Mouse (Mus musculus) CH12.LX (cell line): ENCODE results near the gene Rbms2. TPM values are rescaled to one million over a fixed set of nuclear protein-coding genes. Genes with fewer than 3 reads are reported as not detected.

Experiments used
- DNase-seq: peaks from one replicate; pipeline ENCODE4 v3.0.0-alpha.2; 2013; ENCODE audit errors: extremely low read depth
- H3K27ac ChIP-seq: 2 replicates; pipeline ENCODE4 v1.5.1; 2012; ENCODE audit warnings: low read depth, mild to moderate bottlenecking, control low read depth, moderate library complexity; ENCODE audit not compliant: insufficient read depth
- H3K27me3 ChIP-seq: replicated peaks from 2 replicates; pipeline ENCODE3; 2012; ENCODE audit warnings: inconsistent platforms
- H3K36me3 ChIP-seq, 2 experiments: replicated peaks in 1 of 2; 2 replicates each; pipeline versions ENCODE3 to v1.6.1; 2012; ENCODE audit warnings: inconsistent platforms in 1 of 2, low read length in 1 of 2, mild to moderate bottlenecking in 1 of 2, mixed read lengths in 1 of 2, moderate library complexity in 1 of 2; ENCODE audit not compliant: control insufficient read depth in 1 of 2, insufficient read depth in 1 of 2
- H3K4me1 ChIP-seq, 2 experiments: 2 replicates each; pipeline ENCODE4 v1.6.1; 2012; ENCODE audit warnings: inconsistent platforms in 1 of 2, moderate library complexity in 1 of 2; ENCODE audit not compliant: insufficient read depth in 2 of 2, control insufficient read depth in 1 of 2
- H3K4me2 ChIP-seq: 2 replicates; pipeline ENCODE4 v1.6.1; 2012; ENCODE audit warnings: low read depth, mild to moderate bottlenecking, control low read depth; ENCODE audit not compliant: poor library complexity, insufficient read depth, severe bottlenecking
- H3K4me3 ChIP-seq, 3 experiments: fragments of 150-350 bp in 1 of 3; sonication (generic) in 1 of 3; replicated peaks in 1 of 3; 2 replicates each; pipeline versions ENCODE3 to v1.5.1; 2011 to 2012; ENCODE audit warnings: low read depth in 2 of 3, low read length in 2 of 3, mild to moderate bottlenecking in 2 of 3, moderate library complexity in 2 of 3, control low read depth in 1 of 3, improper control_type of control experiment in 1 of 3, inconsistent platforms in 1 of 3, mixed read lengths in 1 of 3; ENCODE audit not compliant: poor library complexity in 1 of 3
- H3K79me2 ChIP-seq: replicated peaks from 2 replicates; pipeline ENCODE4 v1.6.1; 2012; ENCODE audit warnings: mild to moderate bottlenecking, moderate library complexity; ENCODE audit not compliant: control insufficient read depth, poor library complexity, insufficient read depth, severe bottlenecking; ENCODE audit errors: extremely low read depth
- H3K9ac ChIP-seq: 2 replicates; pipeline ENCODE4 v1.6.1; 2012; ENCODE audit warnings: low read depth, mild to moderate bottlenecking, control low read depth, moderate library complexity; ENCODE audit not compliant: insufficient read depth
- H3K9me3 ChIP-seq: replicated peaks from 2 replicates; pipeline ENCODE3; 2012; ENCODE audit warnings: low read length, inconsistent platforms, mixed read lengths
- BHLHE40 ChIP-seq: IDR thresholded peaks from 2 replicates; pipeline ENCODE4 v1.6.1; 2011; ENCODE audit warnings: mild to moderate bottlenecking, low read depth, low read length, improper control_type of control experiment
- CHD1 ChIP-seq: IDR thresholded peaks from 2 replicates; pipeline ENCODE4 v1.6.1; 2012; ENCODE audit warnings: low read depth, low read length, improper control_type of control experiment, inconsistent platforms
- CHD2 ChIP-seq: IDR thresholded peaks from 2 replicates; pipeline ENCODE4 v1.6.1; 2011; ENCODE audit warnings: low read length, improper control_type of control experiment
- CTCF ChIP-seq, 2 experiments: IDR thresholded peaks in 1 of 2; conservative IDR thresholded peaks in 1 of 2; 2 replicates each; pipeline ENCODE4 v1.5.1; 2011 to 2012; ENCODE audit warnings: low read depth in 2 of 2, low read length in 2 of 2, improper control_type of control experiment in 1 of 2, inconsistent platforms in 1 of 2, mild to moderate bottlenecking in 1 of 2, moderate library complexity in 1 of 2
- GABPA ChIP-seq: IDR thresholded peaks from 2 replicates; pipeline ENCODE4 v1.6.1; 2012; ENCODE audit warnings: low read depth, low read length, improper control_type of control experiment, inconsistent platforms; ENCODE audit not compliant: insufficient replicate concordance
- HCFC1 ChIP-seq: IDR thresholded peaks from 2 replicates; pipeline ENCODE4 v1.6.1; 2012; ENCODE audit warnings: low read depth, mild to moderate bottlenecking, inconsistent platforms, low read length, improper control_type of control experiment
- IRF4 ChIP-seq: IDR thresholded peaks from 2 replicates; pipeline ENCODE4 v1.6.1; 2014; ENCODE audit warnings: low read depth, mild to moderate bottlenecking, inconsistent platforms, low read length, improper control_type of control experiment
- JUND ChIP-seq: conservative IDR thresholded peaks from 2 replicates; pipeline ENCODE4 v1.6.1; 2011; ENCODE audit warnings: low read depth, low read length, improper control_type of control experiment
- MAX ChIP-seq: IDR thresholded peaks from 2 replicates; pipeline ENCODE4 v1.6.1; 2011; ENCODE audit warnings: low read length, improper control_type of control experiment
- MAZ ChIP-seq: IDR thresholded peaks from 2 replicates; pipeline ENCODE4 v1.6.1; 2012; ENCODE audit warnings: low read depth, mild to moderate bottlenecking, inconsistent platforms, low read length, improper control_type of control experiment, moderate library complexity
- MEF2A ChIP-seq: IDR thresholded peaks from 2 replicates; pipeline ENCODE4 v1.6.1; 2014; ENCODE audit warnings: low read depth, mild to moderate bottlenecking, inconsistent platforms, low read length, improper control_type of control experiment, borderline replicate concordance
- MXI1 ChIP-seq: IDR thresholded peaks from 2 replicates; pipeline ENCODE4 v1.6.1; 2011; ENCODE audit warnings: mild to moderate bottlenecking, low read depth, low read length, improper control_type of control experiment
- MYC ChIP-seq: IDR thresholded peaks from 2 replicates; pipeline ENCODE4 v1.6.1; 2011; ENCODE audit warnings: low read depth, mild to moderate bottlenecking, improper control_type of control experiment, low read length
- NELFE ChIP-seq: IDR thresholded peaks from 2 replicates; pipeline ENCODE4 v1.6.1; 2011; ENCODE audit warnings: low read depth, low read length, improper control_type of control experiment
- POLR2A ChIP-seq: IDR thresholded peaks from 2 replicates; pipeline ENCODE4 v1.6.1; 2011; ENCODE audit warnings: low read depth, mild to moderate bottlenecking, improper control_type of control experiment, low read length
- POLR2AphosphoS2 ChIP-seq: IDR thresholded peaks from 2 replicates; pipeline ENCODE4 v1.6.1; 2011; ENCODE audit warnings: low read depth, low read length, improper control_type of control experiment
- RAD21 ChIP-seq: IDR thresholded peaks from 2 replicates; pipeline ENCODE4 v1.6.1; 2011; ENCODE audit warnings: low read depth, mild to moderate bottlenecking, low read length, improper control_type of control experiment, moderate library complexity
- SIN3A ChIP-seq: IDR thresholded peaks from 2 replicates; pipeline ENCODE4 v1.6.1; 2012; ENCODE audit warnings: low read length, improper control_type of control experiment, inconsistent platforms
- SMC3 ChIP-seq: IDR thresholded peaks from 2 replicates; pipeline ENCODE4 v1.6.1; 2011; ENCODE audit warnings: low read depth, low read length, improper control_type of control experiment
- TBP ChIP-seq: conservative IDR thresholded peaks from 2 replicates; pipeline ENCODE4 v1.6.1; 2011; ENCODE audit warnings: low read depth, low read length, improper control_type of control experiment
- TCF12 ChIP-seq: IDR thresholded peaks from 2 replicates; pipeline ENCODE4 v1.6.1; 2014; ENCODE audit warnings: low read depth, mild to moderate bottlenecking, inconsistent platforms, low read length, improper control_type of control experiment
- UBTF ChIP-seq: IDR thresholded peaks from 2 replicates; pipeline ENCODE4 v1.6.1; 2012; ENCODE audit warnings: low read depth, mild to moderate bottlenecking, inconsistent platforms, low read length, improper control_type of control experiment, moderate library complexity
- USF1 ChIP-seq: IDR thresholded peaks from 2 replicates; pipeline ENCODE4 v1.6.1; 2014; ENCODE audit warnings: low read depth, mild to moderate bottlenecking, inconsistent platforms, low read length, improper control_type of control experiment
- USF2 ChIP-seq: conservative IDR thresholded peaks from 2 replicates; pipeline ENCODE4 v1.6.1; 2011; ENCODE audit warnings: low read depth, low read length, improper control_type of control experiment
- ZMIZ1 ChIP-seq: IDR thresholded peaks from 2 replicates; pipeline ENCODE4 v1.6.1; 2012; ENCODE audit warnings: low read depth, mild to moderate bottlenecking, inconsistent platforms, low read length, improper control_type of control experiment
- ZNF384 ChIP-seq: IDR thresholded peaks from 2 replicates; pipeline ENCODE4 v1.6.1; 2012; ENCODE audit warnings: low read depth, low read length, improper control_type of control experiment, inconsistent platforms
- dilution Hi-C: fragments of 300-500 bp; cut with MboI; formaldehyde crosslinking; loops from 2 replicates; pipeline ENCODE4 v1.14.3; 2020; ENCODE audit warnings: low sequenced_read_pairs; ENCODE audit not compliant: extremely low pct_unique_long_range_greater_than_20kb, extremely low pct_ligation_motif_present
- in situ Hi-C: fragments of 300-500 bp; cut with MboI; formaldehyde crosslinking; loops from 3 replicates; pipeline ENCODE4 v1.14.3; 2019; ENCODE audit warnings: low sequenced_read_pairs, low pct_ligation_motif_present, low pct_unique_long_range_greater_than_20kb, mixed read lengths
- polyA plus RNA-seq: library from polyadenylated mRNA; unstranded; fragments of >175 nt; gene quantifications from 2 replicates; pipeline ENCODE4 v1.2.1, GENCODE M21; 2012; ENCODE audit warnings: low read depth; ENCODE audit not compliant: insufficient read length
- total RNA-seq, 2 experiments: library from RNA; depleted of rRNA; stranded (reverse); fragments of 300-350 nt in 1 of 2; fragments of >200 nt in 1 of 2; gene quantifications; 2 replicates each; pipeline ENCODE4 v1.2.3; 2012 to 2014

The Rbms2 gene
- total and polyA plus RNA-seq, 3 experiments = 9.1 to 36.6 (median 9.8) TPM

- TF ChIP-seq ZMIZ1 (no peak), BHLHE40 (no peak), TCF12 (no peak), NELFE (no peak)
Measured at GRCm38 (mm10) chr10:128212871-128213323, 32.8 kb upstream of the Rbms2 start (continued).

DNA sequence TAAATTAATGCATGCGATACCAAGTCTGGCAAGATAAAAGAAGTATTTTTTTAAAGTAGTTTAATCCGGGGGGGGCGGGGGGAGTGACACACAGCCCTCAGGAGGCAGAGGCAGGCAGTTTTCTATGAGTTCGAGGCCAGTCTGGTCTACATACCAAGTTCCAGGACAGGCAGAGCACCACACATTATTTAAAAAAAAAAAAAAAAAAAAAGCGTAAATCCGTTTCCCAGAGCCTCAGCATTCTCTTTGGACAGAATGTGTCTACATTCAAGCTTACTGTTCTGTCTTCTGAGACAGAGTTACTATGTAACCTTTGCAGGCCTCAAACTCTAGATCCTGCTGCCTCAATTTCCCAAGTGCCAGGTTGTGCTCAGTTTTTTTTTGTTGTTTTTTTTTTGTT lies 32.1 kb upstream of the Rbms2 start:
- no peak overlapping the region for H3K27ac ChIP-seq
- in situ Hi-C loops = no loop called here
- H3K79me2 ChIP-seq = peaks cover 16% of the 10 kb centered on the region
- TF ChIP-seq TBP (no peak), JUND (no peak), MAZ (0 out of 2 replicates have a peak, but pooled peaks have one; percentile 44), IRF4 (0 out of 2 replicates have a peak, but pooled peaks have one; percentile 8), UBTF (no peak), CHD1 (peak; percentile 23; the same call in 1 of the 2 replicates), ZNF384 (peak; percentile 68), GABPA (no peak)
- no peaks in the 10 kb centered on the region for H3K9me3 ChIP-seq
- peaks cover 6 to 35% of the 10 kb centered on the region in 2 experiments for H3K4me1 ChIP-seq
- peak overlapping the region; percentile 55; the same call in 1 of the 2 replicates for H3K9ac ChIP-seq
- H3K4me2 ChIP-seq = peak overlapping the region; percentile 80
- dilution Hi-C loops = no loop called here
- H3K4me3 ChIP-seq = peak overlapping the region in 2 of 3 experiments; percentile 82 to 96
- H3K36me3 ChIP-seq = peaks cover 0 to 20% of the 10 kb centered on the region in 2 experiments
- no peak for DNase-seq
- H3K27me3 ChIP-seq = no peaks in the 10 kb centered on the region

DNA sequence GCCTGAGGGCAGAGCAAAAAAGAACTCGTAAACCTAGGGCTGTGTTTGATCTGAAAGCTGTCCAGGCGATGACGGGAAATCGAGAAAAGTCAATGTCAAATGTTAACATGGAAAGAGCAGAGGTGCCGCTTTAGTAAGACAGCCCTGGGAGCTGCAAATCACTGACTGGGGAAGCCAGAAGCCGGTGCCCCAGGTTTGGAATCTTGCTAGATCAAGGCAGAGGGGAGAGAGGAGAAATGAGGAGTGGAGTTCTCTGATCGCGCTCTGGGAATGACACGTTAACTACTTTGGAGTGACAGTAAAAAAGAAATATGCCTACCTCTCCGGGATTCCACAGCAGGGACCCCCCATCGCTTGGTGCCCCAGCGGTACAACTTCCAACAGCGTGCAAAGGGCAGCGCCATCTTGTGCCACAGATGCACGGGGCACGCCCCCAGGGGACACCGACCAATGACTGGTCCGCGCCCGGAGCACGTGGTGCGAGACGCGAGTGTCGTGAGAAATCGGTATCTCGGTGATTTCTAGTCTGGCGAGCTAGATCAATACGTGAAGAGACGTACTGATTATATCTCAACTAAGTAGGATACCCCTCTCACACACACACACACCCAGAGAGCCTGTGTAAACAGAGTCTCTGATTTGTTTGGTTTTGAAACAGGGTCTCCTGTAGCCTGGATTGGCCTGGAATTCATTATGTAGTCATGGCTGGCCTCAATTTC lies 31.5 kb upstream of the Rbms2 start, which contains the start of gene Spryd4:
Gene Spryd4 (minus strand): TSS at position 418 of the 719 bp plus-strand sequence.
- TF ChIP-seq NELFE (peak; percentile 70), TBP (peak; percentile 95), BHLHE40 (0 out of 2 replicates have a peak, but pooled peaks have one; percentile 19), MAX (peak; percentile 99), UBTF (no peak), RAD21 (no peak), MYC (peak; percentile 66; the same call in 1 of the 2 replicates), POLR2A (peak; percentile 95), ZMIZ1 (0 out of 2 replicates have a peak, but pooled peaks have one; percentile 21), GABPA (no peak), CHD2 (peak; percentile 78), HCFC1 (peak; percentile 67), TCF12 (peak; percentile 96), CTCF (conservative IDR thresholded peaks at IDR 0.05 in 1 of 2, IDR thresholded peaks at IDR 0.05 in 1 of 2; ENCODE audit: low read depth in 2 of 2, low read length in 2 of 2) (no peak), USF1 (peak; percentile 95), SMC3 (no peak), SIN3A (peak; percentile 73), USF2 (peak; percentile 95), MEF2A (no peak), POLR2AphosphoS2 (no peak), MXI1 (peak; percentile 88; the same call in 1 of the 2 replicates)
- dilution Hi-C loops (no loop called here), in situ Hi-C loops (no loop called here)
- Histone ChIP-seq H3K27ac (no peak within 1 kb of the TSS), H3K27me3 (no peaks in the 10 kb centered on the region), H3K9ac (peak within 1 kb of the TSS; percentile 86), H3K9me3 (no peaks in the 10 kb centered on the region), H3K4me3 (peak within 1 kb of the TSS; percentile 80 to 96 (median 82)), H3K36me3 (peaks cover 3 to 24% of the 10 kb centered on the region in 2 experiments), H3K79me2 (peaks cover 16% of the 10 kb centered on the region), H3K4me2 (peak within 1 kb of the TSS; percentile 85), H3K4me1 (peaks cover 9 to 41% of the 10 kb centered on the region in 2 experiments)
- DNase-seq = peak; percentile 94
